Mouse (Mus musculus): Measurements from ENCODE around the gene Samd1. TPM values are rescaled to one million over a fixed set of nuclear protein-coding genes. Genes with fewer than 3 reads are reported as not detected.

The Samd1 gene
- polyA plus RNA-seq, 1 experiment from 2014 or later: 3.6 TPM

GRCm38 (mm10) chr8:83971661-83972060 lies 25.8 kb upstream of the Samd1 start:
- WGBS (ENCODE audit: insufficient replicate concordance): 70% methylated on average over 6 of the region's 6 CpGs
- Histone ChIP-seq H3K9ac (ENCODE audit: low read depth, low read length) (peak overlapping the region; percentile 74), H3K9me3 (replicated peaks; ENCODE audit: control insufficient read depth, low read length) (no peaks in the 10 kb centered on the region), H3K4me1 (ENCODE audit: control insufficient read depth, low read depth, low read length) (peaks cover 28% of the 10 kb centered on the region), H3K36me3 (ENCODE audit: control insufficient read depth, insufficient read depth) (peaks cover 33% of the 10 kb centered on the region), H3K27ac (ENCODE audit: low read length) (peak overlapping the region; percentile 78), H3K4me3 (ENCODE audit: low read depth, low read length) (peak overlapping the region; percentile 71), H3K4me2 (ENCODE audit: low read depth, low read length) (peak overlapping the region; percentile 98), H3K27me3 (ENCODE audit: control insufficient read depth, insufficient read depth, low read depth, low read length) (no peaks in the 10 kb centered on the region)
- no peak for ATAC-seq (ENCODE audit: low read depth)

DNA sequence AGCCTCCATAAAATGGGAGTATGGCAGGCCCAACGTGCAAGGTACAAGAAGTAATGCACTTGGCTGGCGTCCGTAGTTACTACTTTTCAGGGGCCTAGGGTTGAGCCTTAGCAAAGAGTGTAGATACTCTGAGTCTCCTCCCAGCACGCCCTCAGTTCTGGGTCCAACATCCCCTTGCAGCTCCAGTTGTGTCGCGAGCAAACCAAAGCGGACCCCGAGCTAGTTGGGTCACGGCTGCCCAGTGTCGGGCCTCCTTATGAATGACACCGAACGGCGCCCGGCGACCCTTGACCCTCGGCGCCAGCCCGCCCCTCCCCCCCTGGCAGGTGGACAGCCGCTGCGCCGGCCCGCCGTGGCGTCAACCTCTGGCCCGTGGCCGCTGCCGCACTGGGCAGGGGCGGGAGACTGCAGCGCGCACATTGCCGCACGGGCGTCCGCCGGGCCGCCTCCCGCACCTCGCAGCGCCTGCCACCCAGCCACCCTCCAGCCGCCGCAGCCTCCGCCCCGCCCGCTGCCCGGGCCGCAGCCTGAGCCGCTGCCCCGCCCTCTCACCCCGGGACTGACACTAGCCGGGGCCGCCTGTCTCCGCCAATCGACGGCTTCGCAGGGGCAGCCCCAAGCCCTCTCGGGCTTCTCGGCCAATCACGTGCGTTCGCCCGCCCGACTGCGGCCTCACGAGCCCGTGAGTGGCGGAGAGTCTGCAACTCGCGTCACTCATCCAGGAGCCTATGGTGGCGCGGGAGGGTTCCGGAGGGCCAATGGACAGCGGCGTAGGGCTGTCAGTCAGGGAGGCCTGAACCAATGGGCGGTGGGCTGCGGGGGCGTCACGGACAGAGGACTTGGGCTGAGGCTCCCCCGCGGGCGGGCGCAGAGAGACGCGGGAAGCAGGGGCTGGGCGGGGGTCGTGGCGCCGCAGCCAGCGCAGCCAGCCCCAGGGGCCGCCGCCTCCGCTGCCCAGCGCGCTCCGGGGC lies 25.0 kb upstream of the Samd1 start, which contains the start of gene Prkaca:
TSS of gene Prkaca (plus strand) at position 844 of the 971 bp plus-strand sequence.
- under 1% methylated on average over 82 of the region's 94 CpGs for WGBS (ENCODE audit: insufficient replicate concordance)
- peaks cover 34% of the 10 kb centered on the region for H3K4me1 ChIP-seq (ENCODE audit: control insufficient read depth, low read depth, low read length)
- peak; percentile 97 for ATAC-seq (ENCODE audit: low read depth)
- peak within 1 kb of the TSS; percentile 90 for H3K9ac ChIP-seq (ENCODE audit: low read depth, low read length)
- peak within 1 kb of the TSS; percentile 78 for H3K27ac ChIP-seq (ENCODE audit: low read length)
- H3K4me3 ChIP-seq (ENCODE audit: low read depth, low read length): peak within 1 kb of the TSS; percentile 85
- H3K27me3 ChIP-seq (ENCODE audit: control insufficient read depth, insufficient read depth, low read depth, low read length): no peaks in the 10 kb centered on the region
- H3K9me3 ChIP-seq (replicated peaks; ENCODE audit: control insufficient read depth, low read length): no peaks in the 10 kb centered on the region
- H3K36me3 ChIP-seq (ENCODE audit: control insufficient read depth, insufficient read depth): peaks cover 25% of the 10 kb centered on the region
- H3K4me2 ChIP-seq (ENCODE audit: low read depth, low read length): peak within 1 kb of the TSS; percentile 98

DNA sequence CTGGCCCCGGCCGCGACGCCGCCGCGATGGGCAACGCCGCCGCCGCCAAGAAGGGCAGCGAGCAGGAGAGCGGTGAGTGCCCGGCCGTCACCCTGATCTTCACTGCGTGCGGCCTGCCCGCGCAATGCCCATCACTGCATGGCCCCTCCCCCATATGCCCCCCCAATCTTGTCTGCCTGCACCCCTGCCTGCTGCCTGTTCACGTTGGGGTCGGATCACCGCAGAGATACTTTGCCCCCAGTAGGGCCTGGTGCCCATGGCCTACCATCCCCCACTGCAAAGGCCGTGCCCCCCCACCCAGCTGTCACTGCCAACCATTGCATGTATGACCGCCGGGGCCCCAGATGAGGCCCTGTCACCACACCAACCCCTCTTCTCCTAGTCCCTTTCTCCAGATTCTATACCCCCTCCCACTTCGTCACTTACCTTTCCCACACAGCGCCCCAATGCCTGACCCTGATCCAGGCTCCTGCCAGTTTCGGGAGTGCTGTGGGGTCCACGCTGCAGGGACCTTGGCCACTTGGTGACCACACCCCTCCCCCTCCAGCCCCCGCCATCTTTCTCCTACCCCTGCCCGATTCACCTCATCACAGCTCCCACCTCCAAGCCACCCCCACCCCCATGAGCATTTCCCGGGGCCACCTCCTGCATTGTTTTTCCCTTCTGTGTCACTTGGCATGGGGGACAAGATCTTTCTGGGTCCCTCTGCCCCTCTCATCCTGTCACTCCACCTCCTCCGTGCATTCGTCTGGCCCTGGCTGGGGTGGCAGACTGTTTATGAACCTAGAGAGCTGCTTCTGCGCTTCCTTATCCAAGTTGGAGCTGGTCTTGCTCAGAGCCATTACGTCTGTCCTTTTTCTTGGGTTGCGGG lies 24.1 kb upstream of the Samd1 start:
- Histone ChIP-seq H3K4me3 (ENCODE audit: low read depth, low read length) (peak overlapping the region; percentile 85), H3K36me3 (ENCODE audit: control insufficient read depth, insufficient read depth) (peaks cover 16% of the 10 kb centered on the region), H3K4me2 (ENCODE audit: low read depth, low read length) (peak overlapping the region; percentile 96), H3K27ac (ENCODE audit: low read length) (peak overlapping the region; percentile 40), H3K9ac (ENCODE audit: low read depth, low read length) (peak overlapping the region; percentile 90), H3K4me1 (ENCODE audit: control insufficient read depth, low read depth, low read length) (peaks cover 39% of the 10 kb centered on the region), H3K27me3 (ENCODE audit: control insufficient read depth, insufficient read depth, low read depth, low read length) (no peaks in the 10 kb centered on the region), H3K9me3 (replicated peaks; ENCODE audit: control insufficient read depth, low read length) (no peaks in the 10 kb centered on the region)
- WGBS (ENCODE audit: insufficient replicate concordance): 8% methylated on average over 35 of the region's 37 CpGs
- ATAC-seq (ENCODE audit: low read depth): peak; percentile 3; the same call in 1 of the 2 replicates

DNA sequence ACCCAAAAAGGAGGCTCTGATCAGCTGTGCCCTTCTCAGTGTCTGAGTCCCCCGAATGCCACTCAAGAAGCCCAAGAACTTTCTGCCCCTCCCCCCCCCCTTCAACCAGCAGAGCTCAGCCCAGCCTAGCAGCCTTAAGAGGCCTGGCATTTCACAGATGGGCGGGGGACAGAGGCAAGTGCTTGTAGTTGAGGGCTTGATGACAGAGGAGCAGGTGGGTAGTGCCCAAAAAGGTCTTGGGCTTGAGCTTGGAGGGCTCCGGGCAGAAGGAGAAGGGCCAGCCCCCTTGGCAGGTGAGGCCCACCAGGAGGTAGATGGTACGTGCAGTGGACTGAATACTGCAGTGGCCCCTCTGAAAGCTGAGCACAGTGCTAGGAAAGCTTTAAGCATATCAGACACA lies 23.0 kb upstream of the Samd1 start:
- 80% methylated on average over 4 of the region's 4 CpGs for WGBS (ENCODE audit: insufficient replicate concordance)
- Histone ChIP-seq H3K27me3 (ENCODE audit: control insufficient read depth, insufficient read depth, low read depth, low read length) (no peaks in the 10 kb centered on the region), H3K4me2 (ENCODE audit: low read depth, low read length) (no peak overlapping the region), H3K4me1 (ENCODE audit: control insufficient read depth, low read depth, low read length) (peaks cover 39% of the 10 kb centered on the region), H3K4me3 (ENCODE audit: low read depth, low read length) (no peak overlapping the region), H3K36me3 (ENCODE audit: control insufficient read depth, insufficient read depth) (peaks cover 5% of the 10 kb centered on the region), H3K9me3 (replicated peaks; ENCODE audit: control insufficient read depth, low read length) (no peaks in the 10 kb centered on the region), H3K27ac (ENCODE audit: low read length) (no peak overlapping the region), H3K9ac (ENCODE audit: low read depth, low read length) (no peak overlapping the region; the same call in 1 of the 2 replicates)
- no peak for ATAC-seq (ENCODE audit: low read depth)

DNA sequence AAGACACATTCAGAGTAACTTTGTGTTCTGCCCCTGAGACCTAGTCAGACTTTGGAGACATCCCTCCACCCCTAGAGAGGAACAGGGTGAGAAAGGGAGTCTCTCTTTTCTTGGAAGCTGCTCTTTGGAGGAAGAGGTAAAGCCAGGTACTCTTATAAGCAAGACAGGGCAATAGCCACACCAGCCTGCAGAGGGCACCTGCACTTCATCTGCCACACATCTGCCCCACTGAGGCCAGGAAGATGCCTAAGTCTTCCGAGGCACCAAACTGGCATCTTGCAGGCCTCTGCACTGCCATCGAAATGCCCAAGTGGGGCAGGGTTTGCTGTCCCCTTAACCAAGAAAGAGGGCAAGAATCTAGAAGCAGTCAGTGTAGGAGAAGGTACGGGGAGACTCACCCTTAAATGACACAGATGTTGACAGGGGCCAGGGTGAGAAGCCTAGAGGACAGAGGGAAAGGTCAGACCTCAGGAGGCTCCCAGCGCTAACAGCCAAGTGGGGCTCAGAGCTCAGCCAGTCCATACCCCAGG lies 21.3 kb upstream of the Samd1 start:
- no peak overlapping the region for H3K27ac ChIP-seq (ENCODE audit: low read length)
- no peaks in the 10 kb centered on the region for H3K27me3 ChIP-seq (ENCODE audit: control insufficient read depth, insufficient read depth, low read depth, low read length)
- no peaks in the 10 kb centered on the region for H3K9me3 ChIP-seq (replicated peaks; ENCODE audit: control insufficient read depth, low read length)
- H3K4me3 ChIP-seq (ENCODE audit: low read depth, low read length): no peak overlapping the region
- H3K4me2 ChIP-seq (ENCODE audit: low read depth, low read length): no peak overlapping the region
- H3K4me1 ChIP-seq (ENCODE audit: control insufficient read depth, low read depth, low read length): peaks cover 37% of the 10 kb centered on the region
- no peaks in the 10 kb centered on the region for H3K36me3 ChIP-seq (ENCODE audit: control insufficient read depth, insufficient read depth)
- ATAC-seq (ENCODE audit: low read depth): no peak
- WGBS (ENCODE audit: insufficient replicate concordance): 65% methylated on average over 4 of the region's 4 CpGs
- no peak overlapping the region for H3K9ac ChIP-seq (ENCODE audit: low read depth, low read length)

DNA sequence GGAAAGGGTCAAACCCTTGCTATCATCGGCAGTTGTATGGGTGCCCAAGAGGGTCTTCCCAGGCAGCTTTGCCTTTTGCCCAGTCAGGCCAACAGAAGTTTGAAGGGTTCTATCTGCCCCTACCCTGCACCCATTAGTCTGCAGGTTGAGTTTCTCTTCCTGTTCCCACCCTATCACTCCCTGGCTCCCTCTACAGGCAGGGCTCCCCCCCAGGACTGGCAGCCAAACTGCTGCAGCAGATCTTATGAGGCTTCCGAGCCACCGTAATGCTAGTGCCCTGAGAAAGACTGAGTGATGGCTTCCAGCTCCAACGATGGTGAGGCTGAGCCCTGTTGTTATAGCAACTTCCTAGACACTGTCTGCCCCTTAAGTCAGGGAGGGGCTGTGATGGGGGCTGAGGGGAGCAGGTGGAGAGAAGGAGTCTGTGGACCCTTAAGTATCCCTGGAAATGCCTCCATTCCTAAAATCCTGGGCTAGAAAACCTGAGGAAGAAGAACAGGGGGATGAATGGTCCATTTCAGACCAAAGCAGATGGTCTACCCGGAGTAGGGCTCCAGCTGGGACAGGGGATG lies 20.6 kb upstream of the Samd1 start:
- 80% methylated on average over 5 of the region's 5 CpGs for WGBS (ENCODE audit: insufficient replicate concordance)
- H3K27ac ChIP-seq (ENCODE audit: low read length): no peak overlapping the region
- H3K4me3 ChIP-seq (ENCODE audit: low read depth, low read length): no peak overlapping the region
- no peaks in the 10 kb centered on the region for H3K9me3 ChIP-seq (replicated peaks; ENCODE audit: control insufficient read depth, low read length)
- H3K4me1 ChIP-seq (ENCODE audit: control insufficient read depth, low read depth, low read length): peaks cover 31% of the 10 kb centered on the region
- no peak overlapping the region for H3K4me2 ChIP-seq (ENCODE audit: low read depth, low read length)
- no peaks in the 10 kb centered on the region for H3K27me3 ChIP-seq (ENCODE audit: control insufficient read depth, insufficient read depth, low read depth, low read length)
- no peak overlapping the region for H3K9ac ChIP-seq (ENCODE audit: low read depth, low read length)
- no peak for ATAC-seq (ENCODE audit: low read depth)
- peaks cover 7% of the 10 kb centered on the region for H3K36me3 ChIP-seq (ENCODE audit: control insufficient read depth, insufficient read depth)

DNA sequence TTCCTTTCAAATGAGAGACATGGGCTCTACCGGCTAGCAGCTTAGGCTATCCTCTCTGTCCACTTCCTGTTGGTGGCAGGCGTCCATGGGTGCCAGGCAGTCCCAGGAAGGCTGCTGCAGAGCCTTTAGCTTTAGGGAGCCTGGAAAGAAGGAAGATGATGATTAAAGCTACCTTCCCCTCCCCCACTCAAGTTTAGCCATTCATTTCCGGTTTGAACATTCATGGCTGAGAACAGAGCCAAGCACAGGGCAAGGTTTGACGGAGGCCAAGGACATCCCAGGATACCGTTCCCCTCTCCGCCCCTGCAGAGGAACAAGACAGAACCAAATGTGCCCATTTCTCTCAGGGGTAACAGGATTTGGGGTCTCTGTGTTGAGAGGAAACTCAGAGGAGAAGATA lies 19.8 kb upstream of the Samd1 start:
- no peak overlapping the region for H3K4me2 ChIP-seq (ENCODE audit: low read depth, low read length)
- WGBS (ENCODE audit: insufficient replicate concordance): 48% methylated on average over 6 of the region's 6 CpGs
- H3K9me3 ChIP-seq (replicated peaks; ENCODE audit: control insufficient read depth, low read length): no peaks in the 10 kb centered on the region

GRCm38 (mm10) chr8:83978200-83978599 lies 19.3 kb upstream of the Samd1 start:
- no peak overlapping the region for H3K4me2 ChIP-seq (ENCODE audit: low read depth, low read length)
- H3K36me3 ChIP-seq (ENCODE audit: control insufficient read depth, insufficient read depth): peaks cover 10% of the 10 kb centered on the region
- no peaks in the 10 kb centered on the region for H3K9me3 ChIP-seq (replicated peaks; ENCODE audit: control insufficient read depth, low read length)
- H3K4me1 ChIP-seq (ENCODE audit: control insufficient read depth, low read depth, low read length): peaks cover 30% of the 10 kb centered on the region
- no peak overlapping the region for H3K27ac ChIP-seq (ENCODE audit: low read length)
- H3K27me3 ChIP-seq (ENCODE audit: control insufficient read depth, insufficient read depth, low read depth, low read length): no peaks in the 10 kb centered on the region
- no peak for ATAC-seq (ENCODE audit: low read depth)
- no peak overlapping the region for H3K9ac ChIP-seq (ENCODE audit: low read depth, low read length)
- 70% methylated on average over 9 of the region's 9 CpGs for WGBS (ENCODE audit: insufficient replicate concordance)
- H3K4me3 ChIP-seq (ENCODE audit: low read depth, low read length): no peak overlapping the region

More for the DNA sequence above, 19.8 kb upstream of the Samd1 start:
- Histone ChIP-seq H3K4me3 (ENCODE audit: low read depth, low read length) (no peak overlapping the region), H3K9ac (ENCODE audit: low read depth, low read length) (no peak overlapping the region), H3K27ac (ENCODE audit: low read length) (no peak overlapping the region), H3K36me3 (ENCODE audit: control insufficient read depth, insufficient read depth) (peaks cover 10% of the 10 kb centered on the region), H3K4me1 (ENCODE audit: control insufficient read depth, low read depth, low read length) (peaks cover 31% of the 10 kb centered on the region), H3K27me3 (ENCODE audit: control insufficient read depth, insufficient read depth, low read depth, low read length) (no peaks in the 10 kb centered on the region)
- no peak for ATAC-seq (ENCODE audit: low read depth)

All from liver, embryonic 16.5 days (tissue).